10 mouse cellular contexts compared by ENCODE assay signal in genomic region chr5:137301253-137301652, GRCm38 (mm10). TPM values are rescaled to one million over a fixed set of nuclear protein-coding genes. Genes with fewer than 3 reads are reported as not detected.
DNase-seq lines count a peak whose midpoint lies in the region; ATAC-seq lines count a peak whose summit lies in the region.
"Had no signal": no experiment of that assay in that cellular context is flagged by ENCODE, and none has a peak within 500 bp of the region (broad histone marks: within the 10 kb centered on the region; RNA-seq: fewer than 3 reads in every experiment).

No protein-coding gene starts in this region.

- H3K27ac ChIP-seq in forebrain, embryonic 12.5 days: no peak overlapping the region
- no peak overlapping the region for H3K27ac ChIP-seq in forebrain, embryonic 10.5 days
- no peak overlapping the region for H3K27ac ChIP-seq in lung, embryonic 15.5 days
- H3K27ac ChIP-seq in midbrain, embryonic 12.5 days (replicated peaks): no peak overlapping the region

- ATAC-seq in forebrain, embryonic 12.5 days (ENCODE audit: low FRiP score): 0 out of 2 replicates have a peak, but pooled peaks have one; percentile 24
- ATAC-seq in lung, embryonic 15.5 days (ENCODE audit: borderline replicate concordance, extremely low read depth, low FRiP score, low TSS enrichment): peak; percentile 28; the same call in 1 of the 2 replicates
- 0 out of 2 replicates have a peak, but pooled peaks have one; percentile 44 for ATAC-seq in midbrain, embryonic 12.5 days (ENCODE audit: low FRiP score, low read depth)

- H3K36me3 ChIP-seq in forebrain, embryonic 12.5 days (replicated peaks): peaks cover 86% of the 10 kb centered on the region
- H3K36me3 ChIP-seq in forebrain, embryonic 10.5 days (replicated peaks): peaks cover 98% of the 10 kb centered on the region
- peaks cover 88% of the 10 kb centered on the region for H3K36me3 ChIP-seq in lung, embryonic 15.5 days
- peaks cover 86% of the 10 kb centered on the region for H3K36me3 ChIP-seq in midbrain, embryonic 12.5 days

- WGBS in forebrain, embryonic 12.5 days: 70% methylated on average over 21 of the region's 21 CpGs
- 84% methylated on average over 21 of the region's 21 CpGs for WGBS in forebrain, embryonic 10.5 days
- WGBS in lung, embryonic 15.5 days: 72% methylated on average over 21 of the region's 21 CpGs
- 81% methylated on average over 21 of the region's 21 CpGs for WGBS in midbrain, embryonic 12.5 days

- 0 out of 2 replicates have a peak overlapping the region, but pooled peaks have one; percentile 17 for H3K9ac ChIP-seq in forebrain, embryonic 12.5 days
- no peak overlapping the region for H3K9ac ChIP-seq in lung, embryonic 15.5 days
- H3K9ac ChIP-seq in midbrain, embryonic 12.5 days (replicated peaks): no peak overlapping the region

- H3K27me3 ChIP-seq in forebrain, embryonic 12.5 days: no peaks in the 10 kb centered on the region
- no peaks in the 10 kb centered on the region for H3K27me3 ChIP-seq in forebrain, embryonic 10.5 days (ENCODE audit: poor library complexity, severe bottlenecking)
- H3K27me3 ChIP-seq in lung, embryonic 15.5 days: no peaks in the 10 kb centered on the region
- no peaks in the 10 kb centered on the region for H3K27me3 ChIP-seq in midbrain, embryonic 12.5 days

- H3K9me3 ChIP-seq in forebrain, embryonic 12.5 days: no peaks in the 10 kb centered on the region
- H3K9me3 ChIP-seq in forebrain, embryonic 10.5 days: no peaks in the 10 kb centered on the region
- no peaks in the 10 kb centered on the region for H3K9me3 ChIP-seq in lung, embryonic 15.5 days
- H3K9me3 ChIP-seq in midbrain, embryonic 12.5 days: no peaks in the 10 kb centered on the region

- H3K4me1 ChIP-seq in forebrain, embryonic 12.5 days: peaks cover 30% of the 10 kb centered on the region
- H3K4me1 ChIP-seq in forebrain, embryonic 10.5 days: peaks cover 42% of the 10 kb centered on the region
- peaks cover 31% of the 10 kb centered on the region for H3K4me1 ChIP-seq in lung, embryonic 15.5 days
- peaks cover 26% of the 10 kb centered on the region for H3K4me1 ChIP-seq in midbrain, embryonic 12.5 days

- no peak overlapping the region for H3K4me3 ChIP-seq in forebrain, embryonic 12.5 days (replicated peaks)
- H3K4me3 ChIP-seq in forebrain, embryonic 10.5 days: no peak overlapping the region; the same call in 1 of the 2 replicates
- no peak overlapping the region for H3K4me3 ChIP-seq in lung, embryonic 15.5 days
- no peak overlapping the region for H3K4me3 ChIP-seq in midbrain, embryonic 12.5 days

- H3K4me2 ChIP-seq in forebrain, embryonic 12.5 days: no peak overlapping the region
- no peak overlapping the region for H3K4me2 ChIP-seq in lung, embryonic 15.5 days
- no peak overlapping the region for H3K4me2 ChIP-seq in midbrain, embryonic 12.5 days (replicated peaks)

- DNase-seq in forebrain, embryonic 10.5 days (ENCODE audit: extremely low spot score, low spot score): no peak
- no peak for DNase-seq in lung, postnatal 25 days (ENCODE audit: low spot score)
- peak; percentile 55 to 66 for DNase-seq in adrenal gland, postnatal 36 days
- DNase-seq in embryo, embryonic 10 days (ENCODE audit: low spot score): no peak
- no peak for DNase-seq in urinary bladder, postnatal 14 days (ENCODE audit: low spot score)
- DNase-seq: layer of hippocampus, postnatal 36 days; thymus, adult 18-20 months had no signal

RNA-seq across cellular contexts. Expression of gene Srrt, which starts 6.2 kb away (rescaled TPM):
- polyA plus RNA-seq in forebrain, embryonic 12.5 days (2016; fragmentation: Nextera tagmentation; extraction: Ambion mirVana): 184 and 198 TPM in 2 replicates
- 205 and 209 TPM in 2 replicates for polyA plus RNA-seq in forebrain, embryonic 10.5 days (2016; fragmentation: Nextera tagmentation; extraction: Ambion mirVana)
- 145 and 155 TPM in 2 replicates for polyA plus RNA-seq in lung, embryonic 15.5 days (2015; fragmentation: Nextera tagmentation; extraction: Ambion mirVana)
- 100 to 1,000 TPM; 103 to 167 TPM for total RNA-seq in adrenal gland, postnatal 36 days (2021)
- polyA plus RNA-seq in midbrain, embryonic 12.5 days (2016; fragmentation: Nextera tagmentation; extraction: Ambion mirVana): 178 and 180 TPM in 2 replicates

RNA-seq across cellular contexts. Expression of gene Ufsp1, which starts 6.8 kb away (rescaled TPM):
- 6.0 and 7.2 TPM in 2 replicates for polyA plus RNA-seq in forebrain, embryonic 12.5 days (2016; fragmentation: Nextera tagmentation; extraction: Ambion mirVana)
- 10.3 and 10.4 TPM in 2 replicates for polyA plus RNA-seq in forebrain, embryonic 10.5 days (2016; fragmentation: Nextera tagmentation; extraction: Ambion mirVana)
- 5.3 and 5.8 TPM in 2 replicates for polyA plus RNA-seq in lung, embryonic 15.5 days (2015; fragmentation: Nextera tagmentation; extraction: Ambion mirVana)
- 10 to 100 TPM; 10.2 to 12.7 TPM for total RNA-seq in adrenal gland, postnatal 36 days (2021)
- 7.9 and 8.0 TPM in 2 replicates for polyA plus RNA-seq in midbrain, embryonic 12.5 days (2016; fragmentation: Nextera tagmentation; extraction: Ambion mirVana)

RNA-seq across cellular contexts. Expression of gene Trip6, which starts 13.0 kb away (rescaled TPM):
- polyA plus RNA-seq in forebrain, embryonic 12.5 days (2016; fragmentation: Nextera tagmentation; extraction: Ambion mirVana): 41.3 and 43.9 TPM in 2 replicates
- polyA plus RNA-seq in forebrain, embryonic 10.5 days (2016; fragmentation: Nextera tagmentation; extraction: Ambion mirVana): 70.3 and 73.0 TPM in 2 replicates
- polyA plus RNA-seq in lung, embryonic 15.5 days (2015; fragmentation: Nextera tagmentation; extraction: Ambion mirVana): 95.9 and 96.3 TPM in 2 replicates
- total RNA-seq in adrenal gland, postnatal 36 days (2021): 10 to 100 TPM; 36.7 to 38.2 TPM
- 34.9 and 43.3 TPM in 2 replicates for polyA plus RNA-seq in midbrain, embryonic 12.5 days (2016; fragmentation: Nextera tagmentation; extraction: Ambion mirVana)

RNA-seq across cellular contexts. Expression of gene Ache, which starts 13.9 kb away (rescaled TPM):
- 3.1 and 3.6 TPM in 2 replicates for polyA plus RNA-seq in forebrain, embryonic 12.5 days (2016; fragmentation: Nextera tagmentation; extraction: Ambion mirVana)
- polyA plus RNA-seq in forebrain, embryonic 10.5 days (2016; fragmentation: Nextera tagmentation; extraction: Ambion mirVana): 1.9 and 2.3 TPM in 2 replicates
- polyA plus RNA-seq in lung, embryonic 15.5 days (2015; fragmentation: Nextera tagmentation; extraction: Ambion mirVana): 1.8 and 3.9 TPM in 2 replicates
- 1 to 10 TPM; 7.0 TPM for total RNA-seq in adrenal gland, postnatal 36 days (2021)
- 5.0 and 5.3 TPM in 2 replicates for polyA plus RNA-seq in midbrain, embryonic 12.5 days (2016; fragmentation: Nextera tagmentation; extraction: Ambion mirVana)

RNA-seq across cellular contexts. Expression of gene Slc12a9, which starts 32.1 kb away (rescaled TPM):
- polyA plus RNA-seq in forebrain, embryonic 12.5 days (2016; fragmentation: Nextera tagmentation; extraction: Ambion mirVana): 17.3 and 17.4 TPM in 2 replicates
- 10.6 and 11.8 TPM in 2 replicates for polyA plus RNA-seq in forebrain, embryonic 10.5 days (2016; fragmentation: Nextera tagmentation; extraction: Ambion mirVana)
- 12.0 and 13.0 TPM in 2 replicates for polyA plus RNA-seq in lung, embryonic 15.5 days (2015; fragmentation: Nextera tagmentation; extraction: Ambion mirVana)
- total RNA-seq in adrenal gland, postnatal 36 days (2021): 10 to 100 TPM in 1 of 2 experiments, 1 to 10 TPM in 1; 8.0 to 11.5 TPM
- polyA plus RNA-seq in midbrain, embryonic 12.5 days (2016; fragmentation: Nextera tagmentation; extraction: Ambion mirVana): 22.7 and 22.9 TPM in 2 replicates

Comparison
In these comparisons a context has a peak if more than half of its experiments do, and no peak if none do; other contexts are left out.
1. DNase-seq: peak in adrenal gland, postnatal 36 days (2 of 2); none in forebrain, embryonic 10.5 days (single experiment), lung, postnatal 25 days (single experiment), embryo, embryonic 10 days (single experiment) and urinary bladder, postnatal 14 days (single experiment).
2. Peak in every context shown above with its lines, with median percentiles within 50 percentile points of each other: ATAC-seq.